Mouse (Mus musculus): ENCODE data around the gene Usp49. TPM values are rescaled to one million over a fixed set of nuclear protein-coding genes. Genes with fewer than 3 reads are reported as not detected.

Gene Usp49
- total RNA-seq, 2 experiments from 2014 or later = 3.0 to 3.5 TPM

DNA sequence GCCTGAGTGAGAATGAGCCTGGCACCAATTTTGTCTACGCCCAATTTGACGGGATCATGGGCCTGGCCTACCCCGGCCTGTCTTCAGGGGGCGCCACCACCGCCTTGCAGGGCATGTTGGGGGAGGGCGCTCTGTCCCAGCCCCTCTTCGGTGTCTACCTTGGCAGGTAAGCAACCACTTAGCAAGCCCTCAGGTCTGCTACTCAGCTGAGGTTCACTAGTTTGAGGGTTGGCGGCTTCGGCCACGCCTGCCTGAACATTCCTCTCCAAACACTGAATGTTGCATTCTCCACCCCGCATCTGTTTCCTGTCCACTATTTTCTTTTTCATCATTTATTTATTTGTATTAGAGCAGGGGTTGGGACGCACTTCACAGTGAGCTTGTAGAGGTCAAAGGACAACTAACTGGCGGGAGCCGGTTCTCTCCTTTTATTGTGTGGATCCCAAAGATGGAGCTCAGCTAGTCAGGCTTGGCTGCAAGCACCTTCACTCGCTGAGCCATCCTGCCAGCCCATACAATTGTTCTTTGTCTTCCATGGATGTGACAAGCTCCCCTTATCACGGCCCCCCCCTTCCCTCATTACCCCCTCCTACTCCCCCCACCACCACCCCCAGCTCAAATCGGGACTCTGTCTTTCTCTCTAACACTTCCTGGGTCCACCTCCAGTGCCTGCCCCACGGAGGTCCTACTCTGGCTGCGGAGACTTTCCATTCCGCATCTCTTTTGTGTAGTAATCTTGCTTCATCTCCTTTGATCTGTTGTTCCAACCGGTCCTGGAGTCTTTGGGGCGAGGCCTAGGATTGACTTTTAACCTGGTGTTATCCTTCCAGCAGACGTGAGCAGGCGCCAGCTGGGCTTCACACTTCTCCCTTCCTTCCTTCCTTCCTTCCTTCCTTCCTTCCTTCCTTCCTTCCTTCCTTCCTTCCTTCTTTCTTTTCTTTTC is 100.4 kb downstream of the Usp49 start:
- no peak for DNase-seq (ENCODE audit: low spot score)

DNA sequence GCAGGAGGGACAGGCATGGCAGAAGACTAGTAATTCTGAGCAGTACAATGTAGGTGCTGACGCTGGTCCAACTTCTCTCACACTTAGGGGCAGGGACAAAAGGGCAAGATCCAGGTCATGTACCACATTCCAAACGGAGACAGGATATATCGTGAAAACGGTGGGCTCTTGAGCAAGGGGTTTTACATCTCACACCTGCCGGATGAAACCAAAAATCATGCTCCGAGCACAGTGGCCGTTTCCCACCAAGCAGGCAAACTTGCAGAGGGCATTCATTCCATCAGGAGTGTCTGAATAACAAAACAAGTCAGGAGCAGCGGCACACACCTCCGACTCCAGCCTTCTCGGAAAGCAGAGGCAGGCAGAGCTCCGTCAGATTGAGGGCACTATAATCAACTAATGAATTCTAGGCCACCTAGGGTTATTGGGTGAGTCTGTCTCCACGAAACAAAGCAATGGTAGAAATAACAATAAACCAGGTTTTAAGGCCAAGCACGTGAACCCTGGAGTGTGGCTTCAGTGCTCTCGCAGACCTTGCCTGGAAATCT is 105.1 kb downstream of the Usp49 start:
- no peak for DNase-seq (ENCODE audit: low spot score)

Other genes with a start within 250 kb of the Usp49 start
- under 1 TPM; 0.36 to 0.41 TPM for gene Guca1b, start 245.3 kb upstream of the Usp49 start, total RNA-seq (2021)
- not detected for gene Guca1a, start 230.1 kb upstream of the Usp49 start, total RNA-seq (2021)
- under 1 TPM; 0.39 to 0.64 TPM for gene AI661453, start 194.1 kb upstream of the Usp49 start, total RNA-seq (2021)
- not detected for gene 1700001C19Rik, start 193.3 kb upstream of the Usp49 start, total RNA-seq (2021)
- 10 to 100 TPM in 1 of 2 experiments, 1 to 10 TPM in 1; 9.2 to 12.1 TPM for gene Taf8, start 128.4 kb upstream of the Usp49 start, total RNA-seq (2021)
- 10 to 100 TPM; 18.5 to 20.1 TPM for gene Ccnd3, start 125.6 kb upstream of the Usp49 start, total RNA-seq (2021)
- gene Bysl, start 19.2 kb upstream of the Usp49 start, total RNA-seq (2021) = 10 to 100 TPM; 13.9 to 15.3 TPM
- 10 to 100 TPM; 14.7 to 15.4 TPM for gene Med20, start 19.1 kb upstream of the Usp49 start, total RNA-seq (2021)
- gene Gm20517, start 19.1 kb upstream of the Usp49 start, total RNA-seq (2021) = 1 to 10 TPM; 1.6 to 2.6 TPM
- gene Tomm6, start 57.7 kb downstream of the Usp49 start, total RNA-seq (2021) = 100 to 1,000 TPM; 121 to 123 TPM
- gene Frs3, start 58.3 kb downstream of the Usp49 start, total RNA-seq (2021) = 1 to 10 TPM; 6.8 to 7.2 TPM
- under 1 TPM; 0.28 to 0.59 TPM for gene Gm21981, start 63.8 kb downstream of the Usp49 start, total RNA-seq (2021)
- 1 to 10 TPM; 2.3 to 2.6 TPM for gene Prickle4, start 64.0 kb downstream of the Usp49 start, total RNA-seq (2021)
- not detected for gene Pgc, start 96.2 kb downstream of the Usp49 start, total RNA-seq (2021)
- gene Tfeb, start 106.3 kb downstream of the Usp49 start, total RNA-seq (2021) = 100 to 1,000 TPM in 1 of 2 experiments, 10 to 100 TPM in 1; 93.6 to 108 TPM
- gene Mdfi, start 204.0 kb downstream of the Usp49 start, total RNA-seq (2021) = under 1 TPM in 1 of 2 experiments, not detected in 1; 0.64 TPM

All from gastrocnemius, adult 18-20 months (tissue).